Mouse (Mus musculus): Measurements from ENCODE around the gene Wnt7b. TPM values are rescaled to one million over a fixed set of nuclear protein-coding genes. Genes with fewer than 3 reads are reported as not detected.

Gene Wnt7b
- polyA plus RNA-seq, 1 experiment from 2014 or later: 127 TPM

DNA sequence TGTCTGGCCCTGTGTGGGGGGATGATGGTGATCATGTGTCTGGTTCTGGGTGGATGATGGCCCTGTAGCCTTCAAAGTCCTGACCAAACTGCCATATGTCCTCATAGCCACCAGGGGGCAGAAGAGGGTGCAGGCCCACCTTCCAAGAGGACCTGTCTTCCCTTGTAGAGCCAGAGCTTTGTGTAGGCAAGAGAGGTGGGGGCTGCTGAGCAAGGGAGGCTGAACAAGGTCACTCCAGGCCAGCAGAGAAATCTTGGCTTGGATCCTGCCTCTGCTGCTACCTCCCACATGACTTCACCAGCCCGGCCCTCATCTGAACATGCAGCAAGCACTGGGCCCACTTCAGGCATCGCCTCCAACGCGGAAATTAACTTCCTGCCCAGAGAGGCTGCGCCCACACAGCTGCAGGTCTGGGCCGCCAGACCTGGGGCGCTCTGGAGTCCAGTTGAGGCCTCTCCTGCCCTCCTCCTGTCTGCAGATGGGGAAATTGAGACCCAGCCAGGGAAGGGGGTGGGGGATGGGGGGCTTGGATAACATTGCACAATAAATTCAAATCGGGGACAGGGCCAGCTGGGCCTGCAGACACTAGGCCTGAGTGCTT, 28.4 kb upstream of the Wnt7b start:
- 83% methylated on average over 8 of the region's 8 CpGs for WGBS
- no peak overlapping the region for H3K4me3 ChIP-seq
- peak; percentile 68 for DNase-seq (ENCODE audit: low spot score)
- no peaks in the 10 kb centered on the region for H3K36me3 ChIP-seq
- H3K27me3 ChIP-seq (ENCODE audit: insufficient read depth, poor library complexity, severe bottlenecking): peaks cover 62% of the 10 kb centered on the region
- peaks cover 16% of the 10 kb centered on the region for H3K4me1 ChIP-seq (replicated peaks)
- H3K27ac ChIP-seq: peak overlapping the region; percentile 24; the same call in 1 of the 2 replicates
- 0 out of 2 replicates have a peak, but pooled peaks cover 2% of the 10 kb centered on the region for H3K9me3 ChIP-seq

DNA sequence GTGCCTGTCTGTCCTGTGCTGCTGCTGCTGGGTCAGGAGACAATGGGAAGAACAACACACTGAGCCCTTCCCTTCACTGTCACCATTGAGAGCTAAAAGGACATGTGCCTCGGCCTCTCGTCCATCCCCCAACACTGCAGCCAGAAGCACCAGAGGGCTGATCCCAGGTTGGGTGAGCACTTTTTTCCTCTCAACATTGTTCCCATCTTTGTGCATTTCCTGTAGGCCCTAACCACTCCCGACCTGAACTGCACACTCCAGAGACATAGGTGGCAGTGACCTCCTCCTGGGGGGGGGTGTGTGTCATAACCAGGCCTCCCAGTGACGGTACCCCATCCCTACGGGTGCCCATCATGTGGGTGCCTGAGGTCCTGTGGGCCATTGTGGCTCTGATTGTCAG, 27.8 kb upstream of the Wnt7b start:
- Histone ChIP-seq H3K27me3 (ENCODE audit: insufficient read depth, poor library complexity, severe bottlenecking) (peaks cover 56% of the 10 kb centered on the region), H3K4me1 (replicated peaks) (peaks cover 15% of the 10 kb centered on the region), H3K36me3 (no peaks in the 10 kb centered on the region), H3K4me3 (no peak overlapping the region), H3K9me3 (0 out of 2 replicates have a peak, but pooled peaks cover 2% of the 10 kb centered on the region), H3K27ac (no peak overlapping the region)
- no peak for DNase-seq (ENCODE audit: low spot score)
- 61% methylated on average over 5 of the region's 5 CpGs for WGBS

DNA sequence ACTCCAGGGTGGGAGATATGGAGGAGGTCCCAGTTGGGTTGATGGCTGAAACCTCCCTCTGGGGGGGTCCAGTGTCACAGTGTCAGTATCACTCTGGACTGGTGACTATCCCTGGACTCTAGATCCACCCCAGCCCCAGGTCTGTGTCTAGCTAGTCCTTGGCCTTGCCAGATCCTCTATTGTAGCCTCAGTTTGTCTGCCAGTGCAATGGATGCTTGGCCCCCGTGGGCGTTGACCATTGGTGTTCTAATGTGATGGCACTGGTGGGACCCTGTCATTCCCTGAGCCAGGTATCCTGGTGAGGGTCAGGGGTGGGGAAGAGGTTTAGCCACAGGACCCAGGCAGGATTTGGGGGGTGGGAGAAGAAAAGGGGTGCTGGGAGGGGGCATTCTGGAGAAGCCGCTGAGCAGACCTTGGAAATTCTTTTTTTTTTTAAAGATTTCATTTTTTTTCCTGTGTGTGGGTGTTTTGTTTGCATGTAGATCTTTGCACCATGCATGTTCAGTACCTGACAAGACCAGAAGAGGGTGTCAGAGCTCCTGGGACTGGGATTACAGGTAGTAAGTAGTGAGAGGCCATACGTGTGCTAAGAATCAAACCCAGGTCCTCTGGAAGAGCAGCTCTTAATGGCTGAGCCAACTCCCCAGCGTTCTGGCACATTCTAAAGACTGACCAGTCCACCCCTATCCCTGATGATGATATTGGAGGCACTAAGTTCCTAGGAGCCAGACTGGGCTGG, 27.2 kb upstream of the Wnt7b start:
- Histone ChIP-seq H3K36me3 (no peaks in the 10 kb centered on the region), H3K9me3 (0 out of 2 replicates have a peak, but pooled peaks cover 2% of the 10 kb centered on the region), H3K27ac (no peak overlapping the region), H3K4me3 (no peak overlapping the region), H3K27me3 (ENCODE audit: insufficient read depth, poor library complexity, severe bottlenecking) (peaks cover 49% of the 10 kb centered on the region), H3K4me1 (replicated peaks) (peaks cover 15% of the 10 kb centered on the region)
- WGBS: 80% methylated on average over 5 of the region's 5 CpGs
- no peak for DNase-seq (ENCODE audit: low spot score)

DNA sequence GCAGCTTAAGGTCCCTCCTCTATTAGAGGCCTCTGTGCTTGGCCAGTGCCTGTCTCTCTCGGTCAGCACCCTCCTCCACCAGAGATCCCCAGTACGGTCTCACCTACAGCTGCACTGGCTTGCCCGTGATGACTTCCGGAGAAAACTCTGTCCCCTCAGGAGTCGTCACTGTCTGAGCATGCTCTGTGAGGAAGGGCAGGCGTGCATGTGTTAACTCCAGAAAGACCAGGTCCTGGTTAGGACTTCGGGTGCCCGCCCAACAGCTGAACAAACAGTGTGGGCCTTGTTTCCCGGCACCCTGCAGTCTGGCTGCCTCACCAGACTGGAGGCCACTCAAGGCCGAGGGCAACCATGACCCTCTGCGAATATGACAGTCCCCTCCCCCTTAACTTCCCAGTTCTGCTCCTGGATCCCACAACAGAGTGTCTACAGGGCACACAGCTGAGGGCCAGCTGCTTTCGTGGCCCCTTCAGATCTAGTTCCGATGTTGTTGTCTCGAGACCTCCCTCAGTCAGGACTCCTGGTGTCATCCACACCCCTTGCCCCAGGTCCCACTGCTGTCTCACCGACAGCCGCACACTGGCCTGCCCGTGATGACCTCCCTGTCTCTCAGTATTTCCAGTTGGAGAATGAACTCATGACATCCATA, 23.8 kb upstream of the Wnt7b start:
- Histone ChIP-seq H3K27me3 (ENCODE audit: insufficient read depth, poor library complexity, severe bottlenecking) (peaks cover 34% of the 10 kb centered on the region), H3K4me1 (replicated peaks) (peaks cover 15% of the 10 kb centered on the region), H3K36me3 (no peaks in the 10 kb centered on the region), H3K27ac (peak overlapping the region; percentile 5; the same call in 1 of the 2 replicates), H3K9me3 (no peaks in the 10 kb centered on the region), H3K4me3 (no peak overlapping the region)
- peak; percentile 38 for DNase-seq (ENCODE audit: low spot score)
- WGBS: 58% methylated on average over 17 of the region's 17 CpGs

DNA sequence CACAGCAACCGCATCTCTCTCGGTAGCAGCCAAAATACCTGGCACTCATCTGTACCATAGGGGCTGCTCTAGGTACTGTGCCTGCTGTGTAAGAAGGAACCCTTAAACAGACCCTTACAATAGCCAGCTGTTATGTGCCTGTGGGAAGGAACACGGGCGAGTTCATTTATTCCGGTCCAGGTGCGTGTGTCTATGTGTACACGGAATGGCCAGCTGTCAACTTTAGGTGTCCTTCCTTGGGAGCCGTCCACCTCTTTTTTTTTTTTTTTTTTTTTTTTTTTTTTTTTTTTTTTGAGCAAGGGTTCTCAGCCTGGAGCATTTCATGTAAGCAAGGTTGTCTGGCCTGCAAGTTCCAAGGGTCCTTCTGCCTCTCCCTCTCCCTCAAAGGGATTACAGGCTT, 22.7 kb upstream of the Wnt7b start:
- WGBS: 86% methylated on average over 8 of the region's 8 CpGs
- no peaks in the 10 kb centered on the region for H3K9me3 ChIP-seq
- peaks cover 22% of the 10 kb centered on the region for H3K4me1 ChIP-seq (replicated peaks)
- H3K27me3 ChIP-seq (ENCODE audit: insufficient read depth, poor library complexity, severe bottlenecking): peaks cover 35% of the 10 kb centered on the region
- no peak for DNase-seq (ENCODE audit: low spot score)
- H3K36me3 ChIP-seq: no peaks in the 10 kb centered on the region
- no peak overlapping the region for H3K4me3 ChIP-seq
- no peak overlapping the region for H3K27ac ChIP-seq

DNA sequence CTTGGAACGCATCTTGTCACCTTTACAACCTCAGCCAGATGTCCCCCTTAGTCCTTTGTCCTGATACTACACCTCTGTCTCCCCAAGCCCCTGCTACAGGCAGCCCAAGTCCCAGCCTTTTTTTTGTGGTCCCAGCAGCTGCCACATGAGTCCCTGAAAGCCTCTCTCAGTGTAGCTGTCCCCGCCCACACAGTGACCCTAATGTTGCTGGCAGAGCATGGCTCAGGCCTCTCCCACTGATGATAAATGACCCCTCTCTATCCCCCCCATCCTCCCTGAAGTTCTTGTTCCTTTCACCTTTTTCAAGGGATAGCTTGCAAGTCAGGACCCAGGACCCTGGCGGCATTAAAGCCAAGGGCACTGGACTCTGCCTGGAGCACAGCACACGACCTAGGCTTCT, 22.2 kb upstream of the Wnt7b start:
- Histone ChIP-seq H3K27ac (no peak overlapping the region), H3K36me3 (no peaks in the 10 kb centered on the region), H3K27me3 (ENCODE audit: insufficient read depth, poor library complexity, severe bottlenecking) (peaks cover 36% of the 10 kb centered on the region), H3K4me1 (replicated peaks) (peaks cover 27% of the 10 kb centered on the region), H3K9me3 (no peaks in the 10 kb centered on the region), H3K4me3 (no peak overlapping the region)
- DNase-seq (ENCODE audit: low spot score): no peak
- 76% methylated on average over 4 of the region's 4 CpGs for WGBS

DNA sequence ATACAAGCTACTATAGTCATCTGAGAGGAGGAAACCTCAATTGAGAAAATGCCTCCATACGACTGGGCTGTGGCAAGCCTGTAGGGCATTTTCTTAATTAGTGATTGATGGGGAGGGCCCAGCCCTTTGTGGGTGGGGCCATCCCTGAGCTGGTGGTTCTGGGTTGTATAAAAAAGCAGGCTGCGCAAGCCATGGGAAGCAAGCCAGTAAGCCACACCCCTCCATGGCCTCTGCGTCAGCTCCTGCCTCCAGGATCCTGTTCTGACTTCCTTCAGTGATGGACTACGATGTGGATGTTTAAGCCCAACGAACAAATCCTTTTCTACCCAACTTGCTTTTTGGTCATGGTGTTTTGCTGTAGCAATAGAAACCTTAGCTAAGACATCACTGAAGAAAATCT, 21.1 kb upstream of the Wnt7b start:
- Histone ChIP-seq H3K27ac (no peak overlapping the region), H3K4me1 (replicated peaks) (peaks cover 34% of the 10 kb centered on the region), H3K36me3 (no peaks in the 10 kb centered on the region), H3K27me3 (ENCODE audit: insufficient read depth, poor library complexity, severe bottlenecking) (peaks cover 36% of the 10 kb centered on the region), H3K4me3 (no peak overlapping the region), H3K9me3 (no peaks in the 10 kb centered on the region)
- DNase-seq (ENCODE audit: low spot score): no peak
- 60% methylated on average over 5 of the region's 5 CpGs for WGBS

DNA sequence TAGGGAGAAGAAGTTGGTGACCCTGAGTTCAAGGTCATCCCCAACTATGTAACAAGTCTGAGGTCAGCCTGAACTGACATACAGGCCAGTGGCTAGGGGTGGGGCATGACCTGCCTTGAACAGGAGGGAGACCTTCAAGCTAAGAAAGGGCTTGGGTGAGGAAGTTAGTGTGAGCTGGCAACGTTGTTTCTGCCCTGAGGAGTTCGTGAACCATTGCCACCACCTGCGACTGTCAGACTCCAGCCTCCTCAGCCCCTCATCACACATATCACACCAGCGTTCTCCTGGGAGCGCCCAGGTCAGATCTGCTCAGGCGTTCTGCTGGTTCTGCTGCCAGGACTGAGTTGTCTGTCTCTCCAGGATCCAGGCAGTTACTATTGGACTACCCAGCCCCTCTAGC, 20.5 kb upstream of the Wnt7b start:
- no peaks in the 10 kb centered on the region for H3K36me3 ChIP-seq
- H3K9me3 ChIP-seq: no peaks in the 10 kb centered on the region
- peaks cover 34% of the 10 kb centered on the region for H3K4me1 ChIP-seq (replicated peaks)
- H3K27ac ChIP-seq: no peak overlapping the region
- H3K4me3 ChIP-seq: no peak overlapping the region
- 79% methylated on average over 6 of the region's 6 CpGs for WGBS
- DNase-seq (ENCODE audit: low spot score): no peak
- peaks cover 38% of the 10 kb centered on the region for H3K27me3 ChIP-seq (ENCODE audit: insufficient read depth, poor library complexity, severe bottlenecking)

DNA sequence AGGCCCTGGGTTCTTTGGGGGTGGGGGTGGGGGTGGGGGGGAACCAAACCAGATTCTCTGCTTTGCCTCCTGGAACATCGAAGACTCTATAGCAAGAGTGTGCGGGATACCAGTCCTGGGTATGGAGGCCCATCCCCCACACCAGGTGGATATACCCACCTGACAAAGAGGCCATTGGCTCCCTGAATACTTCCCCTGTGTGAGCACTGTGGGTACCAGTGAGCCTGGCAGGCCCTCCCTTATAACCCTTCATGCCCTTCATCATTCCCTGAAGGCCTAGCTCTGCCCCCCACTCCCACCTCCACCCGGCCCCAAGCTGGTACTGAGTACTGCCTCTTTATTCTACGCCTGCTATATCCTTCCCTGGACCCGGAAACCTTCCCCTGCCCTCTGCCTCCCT, 19.7 kb upstream of the Wnt7b start:
- Histone ChIP-seq H3K4me1 (replicated peaks) (peaks cover 34% of the 10 kb centered on the region), H3K9me3 (no peaks in the 10 kb centered on the region), H3K4me3 (no peak overlapping the region), H3K27me3 (ENCODE audit: insufficient read depth, poor library complexity, severe bottlenecking) (peaks cover 39% of the 10 kb centered on the region), H3K36me3 (no peaks in the 10 kb centered on the region), H3K27ac (no peak overlapping the region)
- WGBS: 83% methylated on average over 5 of the region's 5 CpGs
- no peak for DNase-seq (ENCODE audit: low spot score)

DNA sequence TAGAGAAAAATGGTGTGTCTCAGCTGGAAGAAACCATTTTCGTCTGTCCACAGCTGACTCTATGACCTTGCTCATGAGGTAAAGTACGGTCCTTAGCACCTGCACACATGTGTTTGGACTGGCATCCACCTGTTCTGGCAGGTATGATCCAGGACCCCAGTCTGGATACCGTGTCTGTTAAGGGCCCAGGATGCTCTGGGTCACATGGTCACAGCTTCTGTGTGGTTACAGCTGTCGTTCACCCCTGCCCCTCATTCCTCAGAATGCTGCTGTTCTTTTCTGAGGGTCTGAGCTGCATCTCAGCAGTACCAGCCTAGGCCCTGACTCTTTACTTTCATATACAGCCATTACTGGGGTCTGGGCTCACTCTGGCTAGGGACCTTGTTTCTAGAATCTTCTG, 18.9 kb upstream of the Wnt7b start:
- 74% methylated on average over 4 of the region's 4 CpGs for WGBS

DNA sequence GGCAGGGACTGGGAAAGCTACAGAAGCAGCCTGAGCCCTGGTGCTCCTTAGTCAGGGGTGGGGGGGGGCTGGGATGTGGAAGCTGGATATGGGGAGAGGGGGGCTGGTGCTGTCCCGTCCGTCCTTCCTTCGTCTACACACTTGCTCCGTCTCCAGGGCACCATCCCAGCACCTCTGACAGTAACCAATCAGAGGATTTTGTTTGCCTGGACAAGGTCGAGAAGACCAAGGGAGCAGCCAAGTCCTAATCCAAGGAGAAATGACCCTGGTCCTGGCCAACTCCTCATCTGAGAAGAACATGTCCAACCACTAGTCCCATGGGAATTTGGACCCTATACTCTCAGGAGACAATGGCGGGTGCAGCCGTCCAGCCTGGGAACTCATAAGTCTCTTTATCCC, 18.4 kb upstream of the Wnt7b start:
- peaks cover 34% of the 10 kb centered on the region for H3K27me3 ChIP-seq (ENCODE audit: insufficient read depth, poor library complexity, severe bottlenecking)
- DNase-seq (ENCODE audit: low spot score): no peak
- no peak overlapping the region for H3K27ac ChIP-seq
- no peaks in the 10 kb centered on the region for H3K9me3 ChIP-seq
- no peak overlapping the region for H3K4me3 ChIP-seq
- H3K36me3 ChIP-seq: no peaks in the 10 kb centered on the region
- WGBS: 67% methylated on average over 7 of the region's 7 CpGs
- peaks cover 27% of the 10 kb centered on the region for H3K4me1 ChIP-seq (replicated peaks)

More for the DNA sequence above, 18.9 kb upstream of the Wnt7b start:
- Histone ChIP-seq H3K27ac (no peak overlapping the region), H3K4me3 (no peak overlapping the region), H3K27me3 (ENCODE audit: insufficient read depth, poor library complexity, severe bottlenecking) (peaks cover 37% of the 10 kb centered on the region), H3K9me3 (no peaks in the 10 kb centered on the region), H3K4me1 (replicated peaks) (peaks cover 32% of the 10 kb centered on the region), H3K36me3 (no peaks in the 10 kb centered on the region)
- DNase-seq (ENCODE audit: low spot score): no peak

DNA sequence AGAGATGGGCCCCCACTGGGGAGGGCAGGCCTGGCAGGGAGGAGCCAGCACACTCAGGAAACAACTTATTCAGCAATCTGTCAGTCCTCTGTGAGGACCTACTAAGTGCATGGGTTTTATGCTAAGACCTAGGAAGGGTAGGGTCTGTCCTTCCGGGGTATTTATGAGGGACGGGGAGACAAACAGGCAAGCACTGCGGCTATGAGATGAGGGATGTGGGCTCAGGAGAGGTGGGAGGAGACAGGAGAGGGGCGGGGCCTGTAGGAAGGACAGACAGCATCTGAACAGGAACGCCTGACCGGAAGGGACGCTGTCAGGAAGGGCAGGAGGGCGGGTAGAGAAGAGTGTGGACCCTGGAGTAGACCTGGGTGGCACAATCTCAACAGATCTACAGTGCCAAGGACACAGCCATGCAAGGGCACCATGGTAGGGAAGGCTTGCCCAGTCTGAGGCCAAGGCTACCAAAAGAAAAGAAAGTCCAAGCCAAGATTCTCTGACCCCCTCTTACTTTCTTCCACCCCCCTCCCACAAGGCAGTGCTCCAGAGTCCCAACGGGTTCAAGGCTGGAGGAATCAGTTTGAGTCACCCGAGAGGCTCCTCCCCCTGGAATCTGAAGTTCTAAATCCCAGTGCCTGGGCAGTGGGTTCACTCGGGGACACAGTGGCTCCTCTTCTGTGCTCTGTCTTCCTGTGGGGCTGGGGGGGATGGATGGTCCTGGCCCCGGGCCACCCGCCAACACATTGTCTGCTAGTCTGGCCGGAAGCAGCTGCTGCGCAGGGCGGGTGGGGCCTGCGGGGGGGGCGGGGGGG, 17.8 kb upstream of the Wnt7b start:
- Histone ChIP-seq H3K36me3 (no peaks in the 10 kb centered on the region), H3K27me3 (ENCODE audit: insufficient read depth, poor library complexity, severe bottlenecking) (peaks cover 34% of the 10 kb centered on the region), H3K4me1 (replicated peaks) (peaks cover 24% of the 10 kb centered on the region), H3K27ac (no peak overlapping the region), H3K4me3 (no peak overlapping the region), H3K9me3 (no peaks in the 10 kb centered on the region)
- no peak for DNase-seq (ENCODE audit: low spot score)
- whole genome bisulfite sequencing: 35% methylated on average over 18 of the region's 18 CpGs
